Comparison of ENCODE assay signal across 15 mouse cellular contexts in the genomic region with DNA sequence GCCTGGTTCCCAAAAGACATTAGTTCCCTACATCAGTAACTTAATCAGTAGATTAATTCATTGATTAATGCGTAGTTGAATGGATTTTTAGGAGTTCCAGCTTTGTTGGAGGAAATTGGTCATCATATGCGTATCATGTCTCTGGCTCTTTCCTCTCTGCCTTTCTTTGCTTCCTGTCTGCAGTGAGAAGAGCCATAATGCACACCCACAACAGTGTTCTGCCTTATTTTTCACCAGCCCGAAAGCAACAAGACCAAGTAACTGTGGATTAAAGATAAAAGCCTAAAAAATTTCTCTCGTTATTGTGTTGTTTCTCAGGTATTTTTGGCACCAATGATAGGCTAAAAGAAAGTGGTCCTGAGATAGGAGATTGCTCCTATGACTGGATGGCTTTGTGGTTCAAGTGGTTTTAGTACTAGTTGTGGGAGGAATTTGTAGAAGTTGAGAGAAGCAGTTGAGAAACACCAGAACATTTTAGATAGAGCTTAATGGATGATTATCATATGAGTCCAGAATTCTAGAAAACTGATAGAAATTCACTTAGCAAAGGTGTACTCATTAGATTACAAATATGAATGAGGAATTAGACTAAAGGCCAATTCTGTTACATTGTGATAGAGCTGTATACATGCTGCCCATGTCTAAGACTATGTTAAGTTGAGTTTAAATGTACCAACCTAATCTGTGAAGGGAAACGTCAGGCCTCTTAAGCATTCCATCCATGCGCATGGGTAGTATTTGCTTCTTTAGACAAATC.
"Had no signal": no experiment of that assay in that cellular context is flagged by ENCODE, and none has a peak within 500 bp of the region (broad histone marks: within the 10 kb centered on the region; RNA-seq: fewer than 3 reads in every experiment).

No protein-coding gene starts in this region.

- DNase-seq: kidney, adult 18-20 months; kidney, postnatal 14 days; lung, embryonic 14.5 days; lung, postnatal 10 days; lung, postnatal 4 days; right cerebral cortex, postnatal 25 days; thymus, adult 18-20 months; thymus, postnatal 25 days had no signal

- H3K27ac ChIP-seq: intestine, embryonic 15.5 days; kidney, embryonic 15.5 days; limb, embryonic 15.5 days; midbrain, embryonic 12.5 days; neural tube, embryonic 13.5 days had no signal

- ATAC-seq: intestine, embryonic 15.5 days; midbrain, embryonic 16.5 days had no signal

- H3K36me3 ChIP-seq: intestine, embryonic 15.5 days; kidney, embryonic 15.5 days; limb, embryonic 15.5 days; midbrain, embryonic 12.5 days; neural tube, embryonic 13.5 days had no signal

- H3K4me3 ChIP-seq: intestine, embryonic 15.5 days; kidney, embryonic 15.5 days; limb, embryonic 15.5 days; megakaryocyte, embryonic 14.5 days; midbrain, embryonic 12.5 days; neural tube, embryonic 13.5 days had no signal

- H3K9me3 ChIP-seq: intestine, embryonic 15.5 days; kidney, embryonic 15.5 days; limb, embryonic 15.5 days; megakaryocyte, embryonic 14.5 days; midbrain, embryonic 12.5 days; neural tube, embryonic 13.5 days had no signal

- H3K27me3 ChIP-seq: intestine, embryonic 15.5 days; kidney, embryonic 15.5 days; limb, embryonic 15.5 days; megakaryocyte, embryonic 14.5 days; midbrain, embryonic 12.5 days; neural tube, embryonic 13.5 days had no signal

- H3K9ac ChIP-seq: intestine, embryonic 15.5 days; kidney, embryonic 15.5 days; limb, embryonic 15.5 days; lung, embryonic 14.5 days; midbrain, embryonic 12.5 days; neural tube, embryonic 13.5 days had no signal

- H3K4me1 ChIP-seq: intestine, embryonic 15.5 days; kidney, embryonic 15.5 days; limb, embryonic 15.5 days; midbrain, embryonic 12.5 days; neural tube, embryonic 13.5 days had no signal

- H3K4me2 ChIP-seq: intestine, embryonic 15.5 days; kidney, embryonic 15.5 days; limb, embryonic 15.5 days; lung, embryonic 14.5 days; midbrain, embryonic 12.5 days; neural tube, embryonic 13.5 days had no signal
